Mouse (Mus musculus): Measurements from ENCODE around the gene Slc25a26. TPM values are rescaled to one million over a fixed set of nuclear protein-coding genes. Genes with fewer than 3 reads are reported as not detected.

Gene Slc25a26
- total RNA-seq, 1 experiment from 2014 or later, result 1.6 TPM

- ATAC-seq (replicated peaks; ENCODE audit: insufficient number of reproducible peaks, low FRiP score, low TSS enrichment, poor library complexity, severe bottlenecking), result no peak
These were observed 151.4 kb downstream of the Slc25a26 start for GRCm38 (mm10) chr6:94651541-94651940.

DNA sequence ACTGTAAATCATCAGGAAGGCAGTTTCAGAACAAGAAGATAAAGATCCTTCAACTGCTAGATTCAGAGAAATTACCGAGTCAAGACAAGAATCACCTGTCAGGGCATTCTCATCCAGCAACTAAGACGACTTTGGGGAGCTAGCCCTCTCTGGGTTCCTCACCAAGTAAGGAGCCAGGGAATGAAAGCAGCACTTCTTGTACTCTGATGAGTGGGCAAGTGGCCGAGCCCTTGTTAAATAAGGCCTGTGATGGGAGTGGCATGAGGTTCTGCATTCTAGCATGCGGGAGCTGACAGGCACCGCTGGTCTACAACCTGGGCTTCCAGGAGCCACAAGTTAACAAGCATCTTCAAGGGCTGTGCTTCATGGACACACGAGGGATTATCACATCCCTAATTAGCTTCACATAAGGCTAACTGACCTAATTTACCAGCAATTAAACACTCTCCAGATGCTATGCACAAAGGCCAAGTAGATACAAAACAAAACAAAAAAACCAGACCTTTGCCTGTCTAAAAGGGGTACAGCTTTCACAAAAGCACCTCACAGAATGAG lies 152.6 kb downstream of the Slc25a26 start:
- ATAC-seq (replicated peaks; ENCODE audit: insufficient number of reproducible peaks, low FRiP score, low TSS enrichment, poor library complexity, severe bottlenecking), result no peak

DNA sequence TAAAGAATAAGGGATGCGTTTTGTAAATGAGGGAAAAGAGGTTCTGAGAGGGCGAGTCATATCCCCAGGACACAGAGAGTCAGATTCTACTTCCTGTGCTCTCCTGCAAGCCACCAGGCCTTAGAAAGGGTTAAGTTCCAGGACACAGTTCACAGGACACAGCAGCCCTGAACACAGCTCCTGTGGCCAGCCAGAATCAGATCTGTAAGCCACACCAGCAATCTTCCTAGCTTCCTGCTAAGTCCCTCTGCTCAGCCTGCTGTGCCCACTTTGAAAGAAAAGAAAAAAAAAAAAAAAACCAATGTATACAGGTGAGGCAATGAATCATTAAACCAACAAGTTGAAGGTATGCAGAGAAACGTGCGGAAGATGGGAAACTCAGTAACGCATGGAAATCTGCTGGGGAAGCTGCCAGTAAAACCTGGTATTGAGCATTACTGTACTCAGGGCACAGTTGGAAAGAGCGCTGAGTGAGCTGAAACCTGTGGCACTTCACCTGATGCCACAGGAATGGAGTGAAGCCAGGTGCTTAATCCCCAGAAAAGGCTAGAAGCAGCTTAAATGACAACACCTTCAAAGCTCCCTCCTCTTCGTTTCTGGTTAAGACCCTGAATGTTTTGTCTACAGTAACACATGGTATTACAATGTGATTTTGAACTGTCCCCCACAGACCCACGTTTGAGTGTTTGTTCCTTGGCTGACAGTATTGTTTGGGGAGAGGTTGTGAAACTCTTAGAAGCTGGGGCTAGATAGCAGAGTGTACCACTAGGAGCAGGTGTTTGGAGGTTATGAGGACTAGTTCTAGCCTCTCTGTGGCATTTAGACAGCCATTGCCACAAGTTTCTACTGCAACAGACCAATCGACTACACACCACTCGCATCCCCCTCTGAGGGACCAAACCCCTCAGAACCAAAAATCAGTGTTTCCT lies 153.5 kb downstream of the Slc25a26 start:
- no peak for ATAC-seq (replicated peaks; ENCODE audit: insufficient number of reproducible peaks, low FRiP score, low TSS enrichment, poor library complexity, severe bottlenecking)

Other genes starting within 250 kb of the Slc25a26 start
- gene Magi1, start 216.4 kb upstream of the Slc25a26 start, total RNA-seq (2017), result not detected in 3 replicates
- 1.5 to 4.0 TPM (median 2.8 TPM) in 3 replicates for gene Lrig1, start 199.8 kb downstream of the Slc25a26 start, total RNA-seq (2017)

Measured in monocyte, adult 5-6 weeks (primary cell).